Mouse (Mus musculus) hindbrain, embryonic 16.5 days (tissue): ENCODE measurements around the gene Pld3. TPM values are rescaled to one million over a fixed set of nuclear protein-coding genes. Genes with fewer than 3 reads are reported as not detected.

Experiments
- ATAC-seq: fragments of 200-750 bp; cut with Nextera tagmentation; 2 replicates; pipeline ENCODE4 v1.8.0; 2017; ENCODE audit warnings: moderate TSS enrichment, moderate library complexity
- H3K27ac ChIP-seq: fragments of 300-500 bp; sonication (generic); 2 replicates; pipeline ENCODE4 v1.5.1; 2014; ENCODE audit warnings: low read depth, mild to moderate bottlenecking, control low read depth, low read length, moderate library complexity
- H3K27me3 ChIP-seq: fragments of 300-500 bp; sonication (generic); replicated peaks from 2 replicates; pipeline ENCODE4 v1.6.1; 2014; ENCODE audit warnings: low read length; ENCODE audit not compliant: control insufficient read depth, insufficient read depth
- H3K36me3 ChIP-seq: fragments of 300-500 bp; sonication (generic); 2 replicates; pipeline ENCODE4 v1.6.1; 2014; ENCODE audit warnings: mild to moderate bottlenecking, low read length, moderate library complexity, mixed read lengths; ENCODE audit not compliant: control insufficient read depth, insufficient read depth
- H3K4me1 ChIP-seq: fragments of 300-500 bp; sonication (generic); 2 replicates; pipeline ENCODE4 v1.6.1; 2014; ENCODE audit warnings: low read depth, low read length; ENCODE audit not compliant: control insufficient read depth, insufficient read depth
- H3K4me2 ChIP-seq: fragments of 300-500 bp; sonication (generic); 2 replicates; pipeline ENCODE4 v1.6.1; 2014; ENCODE audit warnings: mild to moderate bottlenecking, low read length, control low read depth, moderate library complexity
- H3K4me3 ChIP-seq: fragments of 300-500 bp; sonication (generic); 2 replicates; pipeline ENCODE4 v1.5.1; 2014; ENCODE audit warnings: mild to moderate bottlenecking, low read length, control low read depth, moderate library complexity
- H3K9ac ChIP-seq: fragments of 300-500 bp; sonication (generic); 2 replicates; pipeline ENCODE4 v1.6.1; 2014; ENCODE audit warnings: low read depth, mild to moderate bottlenecking, control low read depth, low read length, moderate library complexity
- H3K9me3 ChIP-seq: fragments of 300-500 bp; sonication (generic); 2 replicates; pipeline ENCODE4 v1.6.1; 2014; ENCODE audit warnings: mild to moderate bottlenecking, low read length, moderate library complexity; ENCODE audit not compliant: control insufficient read depth
- WGBS: fragments of 180-500 bp; shearing (Covaris S2); extraction: QIAGEN DNeasy Blood & Tissue Kit; methylation state at CpG from one replicate; pipeline ENCODE4 v1.1.7; 2014; 5-methylcytosine and 5-hydroxymethylcytosine counted together
- polyA plus RNA-seq: library from polyadenylated mRNA; unstranded; fragments of >200 nt; fragmentation: Nextera tagmentation; extraction: Ambion mirVana; gene quantifications from 2 replicates; pipeline ENCODE4 v1.2.1, GENCODE M21; 2015

Gene Pld3
- polyA plus RNA-seq, 1 experiment from 2014 or later, result 263 TPM

DNA sequence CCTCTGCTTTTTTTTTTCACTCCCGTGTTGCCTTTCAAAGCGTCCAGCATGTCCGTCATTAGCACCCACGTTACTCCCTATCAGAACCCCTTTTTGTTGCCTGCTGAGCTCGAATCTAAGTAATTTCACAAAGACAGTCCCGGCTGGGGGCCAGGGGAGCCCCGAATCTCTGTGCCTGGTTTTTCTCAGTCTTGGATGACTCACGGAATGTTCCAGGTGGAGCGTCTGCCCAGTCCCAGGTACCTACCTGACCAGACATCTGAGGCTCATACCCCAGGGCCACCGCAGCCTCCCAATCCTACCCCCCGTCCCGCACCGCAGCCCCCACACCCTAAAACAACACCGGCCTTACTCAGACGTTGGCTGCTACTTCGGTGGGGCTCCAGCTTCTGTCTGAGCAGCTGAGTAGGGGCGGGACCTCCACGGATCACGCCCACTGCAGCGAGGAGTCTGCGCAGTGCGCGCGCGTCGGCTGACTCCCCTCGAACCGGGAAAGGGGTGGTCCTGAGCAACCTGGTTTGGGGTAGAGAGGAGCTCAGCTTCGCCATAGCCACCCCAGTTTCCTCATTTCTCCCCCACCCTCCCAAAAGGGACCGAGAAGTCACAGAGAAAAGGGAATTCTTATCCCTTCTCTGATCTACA lies 10.5 kb downstream of the Pld3 start:
- peak; percentile 96 for ATAC-seq
- no peak overlapping the region; the same call in 1 of the 2 replicates for H3K27ac ChIP-seq
- no peaks in the 10 kb centered on the region for H3K9me3 ChIP-seq
- peak overlapping the region; percentile 61 for H3K4me3 ChIP-seq
- H3K9ac ChIP-seq, result peak overlapping the region; percentile 71
- H3K4me2 ChIP-seq, result peak overlapping the region; percentile 71
- H3K27me3 ChIP-seq, result no peaks in the 10 kb centered on the region
- H3K4me1 ChIP-seq, result peaks cover 7% of the 10 kb centered on the region
- H3K36me3 ChIP-seq, result peaks cover 7% of the 10 kb centered on the region
- WGBS, result 2% methylated on average over 30 of the region's 30 CpGs

DNA sequence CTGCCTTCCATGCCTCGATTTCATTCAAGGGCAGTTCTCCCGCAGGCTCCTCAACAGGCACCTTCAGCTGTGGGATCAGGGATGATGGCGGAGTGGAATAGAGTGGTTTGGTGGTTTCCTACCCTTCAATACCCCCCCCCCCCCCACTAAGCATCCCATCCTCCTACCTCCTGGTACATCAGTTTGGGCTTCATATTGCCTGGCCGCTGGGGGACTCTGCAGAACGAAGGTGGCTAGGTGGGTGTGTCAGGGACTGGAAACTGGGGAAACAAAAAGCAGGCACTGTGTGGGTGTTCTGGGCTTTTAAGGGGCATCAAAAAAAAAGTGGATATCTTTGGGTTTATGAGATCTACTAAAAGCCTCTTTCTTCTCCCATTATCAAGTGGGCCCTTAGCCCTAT lies 11.1 kb downstream of the Pld3 start:
- 65% methylated on average over 5 of the region's 5 CpGs for whole genome bisulfite sequencing
- H3K4me2 ChIP-seq, result peak overlapping the region; percentile 71
- H3K36me3 ChIP-seq, result peaks cover 13% of the 10 kb centered on the region
- H3K4me3 ChIP-seq, result peak overlapping the region; percentile 61
- no peak overlapping the region for H3K27ac ChIP-seq
- ATAC-seq, result no peak
- no peaks in the 10 kb centered on the region for H3K27me3 ChIP-seq
- H3K9me3 ChIP-seq, result no peaks in the 10 kb centered on the region
- peak overlapping the region; percentile 71 for H3K9ac ChIP-seq
- H3K4me1 ChIP-seq, result peaks cover 7% of the 10 kb centered on the region

DNA sequence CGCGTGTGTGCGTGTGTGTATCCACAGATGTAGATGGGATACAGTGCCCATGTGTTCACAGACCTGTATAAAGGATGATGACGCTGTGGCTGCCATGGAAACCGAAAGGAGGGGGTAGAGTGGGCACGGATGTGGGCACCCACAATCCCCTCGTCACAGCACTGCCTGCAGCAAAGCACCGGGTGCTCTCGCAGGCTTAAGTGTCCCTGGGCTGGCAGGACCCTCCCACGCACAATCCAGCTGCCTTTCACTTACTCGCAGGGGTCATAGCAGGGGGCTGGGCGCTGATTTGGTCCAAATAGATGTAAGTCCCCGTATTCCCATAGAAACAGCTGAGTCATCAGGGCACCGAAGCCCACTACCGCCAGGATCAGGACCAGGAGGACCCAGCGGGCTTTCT lies 11.6 kb downstream of the Pld3 start:
- Histone ChIP-seq H3K27ac (no peak overlapping the region), H3K9ac (peak overlapping the region; percentile 50)

DNA sequence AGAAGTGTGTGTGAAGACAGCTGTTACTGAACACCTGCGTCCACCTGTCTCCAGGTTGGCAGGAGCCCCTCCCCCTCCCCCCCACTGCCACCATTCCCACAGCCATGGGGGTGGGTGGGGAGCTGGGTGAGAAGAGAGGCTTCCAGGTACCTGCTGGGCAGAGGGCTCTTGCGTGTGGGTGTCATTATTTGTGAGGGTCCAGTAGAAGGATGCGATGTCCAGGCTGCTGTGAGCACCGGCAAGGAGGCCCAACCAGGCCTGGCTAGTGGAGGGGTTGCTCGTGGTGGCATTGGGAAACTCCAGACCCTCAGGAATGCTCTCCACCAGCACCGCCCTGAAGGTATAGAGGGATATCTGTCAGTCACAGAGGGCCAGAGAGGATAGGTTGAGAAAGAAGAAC lies 12.1 kb downstream of the Pld3 start:
- Histone ChIP-seq H3K4me2 (no peak overlapping the region), H3K4me1 (peaks cover 7% of the 10 kb centered on the region), H3K9ac (no peak overlapping the region), H3K27me3 (no peaks in the 10 kb centered on the region), H3K4me3 (no peak overlapping the region), H3K27ac (no peak overlapping the region), H3K9me3 (no peaks in the 10 kb centered on the region), H3K36me3 (peaks cover 23% of the 10 kb centered on the region)
- WGBS, result 88% methylated on average over 6 of the region's 6 CpGs
- ATAC-seq, result no peak

More for the DNA sequence above, 11.6 kb downstream of the Pld3 start:
- no peaks in the 10 kb centered on the region for H3K27me3 ChIP-seq
- WGBS, result 57% methylated on average over 16 of the region's 16 CpGs
- H3K4me2 ChIP-seq, result peak overlapping the region; percentile 71
- H3K9me3 ChIP-seq, result no peaks in the 10 kb centered on the region
- peaks cover 18% of the 10 kb centered on the region for H3K36me3 ChIP-seq
- peak overlapping the region; percentile 61 for H3K4me3 ChIP-seq
- ATAC-seq, result peak; percentile 66
- H3K4me1 ChIP-seq, result peaks cover 7% of the 10 kb centered on the region

DNA sequence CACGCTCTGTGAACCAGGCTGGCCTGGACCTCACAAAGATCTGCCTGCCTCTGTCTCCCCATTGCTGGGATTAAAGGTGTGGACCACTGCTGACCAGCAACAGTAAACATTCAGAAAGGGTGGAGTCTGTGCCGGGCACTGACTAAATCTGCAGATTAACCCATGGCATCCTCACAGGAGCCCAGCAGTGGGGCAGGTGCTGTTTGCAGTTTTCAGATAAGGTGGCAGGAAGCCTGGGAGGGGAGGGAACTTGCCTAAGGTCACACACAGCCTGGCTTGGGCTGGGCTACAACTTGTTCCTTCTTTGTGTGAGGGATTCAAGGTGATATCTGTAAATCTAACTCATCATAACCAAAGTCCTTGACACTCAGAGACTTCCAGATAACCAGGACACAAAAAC lies 12.5 kb downstream of the Pld3 start:
- Histone ChIP-seq H3K9me3 (no peaks in the 10 kb centered on the region), H3K27me3 (no peaks in the 10 kb centered on the region), H3K4me2 (no peak overlapping the region), H3K36me3 (peaks cover 27% of the 10 kb centered on the region), H3K4me3 (no peak overlapping the region), H3K27ac (no peak overlapping the region), H3K4me1 (peaks cover 7% of the 10 kb centered on the region), H3K9ac (no peak overlapping the region)
- WGBS, result 89% methylated on average over 2 of the region's 2 CpGs
- no peak for ATAC-seq

DNA sequence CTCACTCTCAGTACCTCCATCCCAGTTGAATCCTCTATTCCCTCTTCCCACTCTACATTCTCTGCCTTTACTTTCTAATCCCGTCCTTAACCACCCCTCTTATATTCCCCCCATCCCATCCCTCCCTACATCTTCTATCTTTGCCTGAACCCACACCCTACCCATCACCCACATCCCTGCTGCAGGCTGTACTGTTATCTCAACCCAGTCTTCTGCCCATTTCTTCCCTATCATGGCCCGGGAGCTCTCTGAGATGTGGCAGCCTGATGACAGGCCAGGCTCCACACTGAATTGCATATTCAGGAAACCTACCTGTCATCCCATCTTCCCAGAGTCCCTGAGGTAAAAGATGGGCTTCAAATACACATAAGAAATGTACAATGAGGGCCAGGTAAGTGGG lies 14.2 kb downstream of the Pld3 start:
- peaks cover 7% of the 10 kb centered on the region for H3K4me1 ChIP-seq
- no peaks in the 10 kb centered on the region for H3K9me3 ChIP-seq
- H3K27me3 ChIP-seq, result no peaks in the 10 kb centered on the region
- no peak overlapping the region for H3K27ac ChIP-seq
- WGBS, result 94% methylated on average over 2 of the region's 2 CpGs
- no peak overlapping the region for H3K4me2 ChIP-seq
- ATAC-seq, result no peak
- H3K4me3 ChIP-seq, result no peak overlapping the region
- H3K36me3 ChIP-seq, result peaks cover 32% of the 10 kb centered on the region
- H3K9ac ChIP-seq, result no peak overlapping the region

DNA sequence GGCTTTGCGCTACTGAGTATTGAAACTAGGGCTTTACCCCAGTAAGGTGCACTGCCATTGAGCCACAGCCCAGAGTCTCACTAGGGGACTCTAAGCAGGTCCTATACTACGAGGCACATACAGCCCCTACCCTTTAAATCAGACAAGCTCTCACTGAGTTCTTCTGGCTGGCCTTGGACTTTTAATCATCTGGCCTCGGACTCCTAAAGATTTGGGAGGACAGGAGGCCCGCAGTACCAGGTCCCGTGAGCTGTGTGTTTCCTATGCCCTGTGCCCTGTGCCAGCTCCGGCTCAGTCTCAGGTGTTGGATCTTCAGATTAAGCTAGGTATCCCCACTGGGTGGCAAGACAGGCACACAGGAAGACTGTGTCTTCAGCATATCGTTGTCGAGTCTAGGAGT lies 15.0 kb downstream of the Pld3 start:
- ATAC-seq, result no peak
- Histone ChIP-seq H3K27ac (no peak overlapping the region), H3K36me3 (peaks cover 35% of the 10 kb centered on the region), H3K9me3 (no peaks in the 10 kb centered on the region), H3K4me3 (no peak overlapping the region), H3K9ac (no peak overlapping the region), H3K27me3 (no peaks in the 10 kb centered on the region), H3K4me1 (peaks cover 7% of the 10 kb centered on the region), H3K4me2 (no peak overlapping the region)
- WGBS, result 95% methylated on average over 8 of the region's 8 CpGs

DNA sequence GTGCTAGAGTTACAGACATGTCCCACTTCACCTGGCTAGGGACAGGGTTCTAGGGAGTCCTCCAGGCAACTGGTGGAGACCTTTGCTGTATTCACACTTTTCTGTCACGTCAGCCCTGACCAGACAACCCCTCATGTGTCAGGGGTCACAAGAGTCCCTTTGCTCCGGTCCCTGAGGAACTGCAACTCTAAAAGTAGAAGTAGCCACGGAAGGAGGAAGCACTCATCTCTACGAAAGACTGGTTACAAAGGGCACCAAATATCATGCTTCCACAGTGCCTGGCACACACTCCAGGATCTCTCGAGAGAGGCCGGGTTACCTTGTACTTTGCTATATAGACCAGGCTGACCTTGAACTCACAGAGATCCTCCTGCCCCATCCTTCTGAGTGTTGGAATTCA lies 16.4 kb downstream of the Pld3 start:
- H3K27ac ChIP-seq, result no peak overlapping the region
- H3K9ac ChIP-seq, result no peak overlapping the region
- peaks cover 4% of the 10 kb centered on the region for H3K4me1 ChIP-seq
- no peak overlapping the region for H3K4me3 ChIP-seq
- no peak for ATAC-seq
- H3K36me3 ChIP-seq, result peaks cover 40% of the 10 kb centered on the region
- no peaks in the 10 kb centered on the region for H3K9me3 ChIP-seq
- WGBS, result 93% methylated on average over 6 of the region's 6 CpGs
- H3K4me2 ChIP-seq, result no peak overlapping the region
- H3K27me3 ChIP-seq, result no peaks in the 10 kb centered on the region

DNA sequence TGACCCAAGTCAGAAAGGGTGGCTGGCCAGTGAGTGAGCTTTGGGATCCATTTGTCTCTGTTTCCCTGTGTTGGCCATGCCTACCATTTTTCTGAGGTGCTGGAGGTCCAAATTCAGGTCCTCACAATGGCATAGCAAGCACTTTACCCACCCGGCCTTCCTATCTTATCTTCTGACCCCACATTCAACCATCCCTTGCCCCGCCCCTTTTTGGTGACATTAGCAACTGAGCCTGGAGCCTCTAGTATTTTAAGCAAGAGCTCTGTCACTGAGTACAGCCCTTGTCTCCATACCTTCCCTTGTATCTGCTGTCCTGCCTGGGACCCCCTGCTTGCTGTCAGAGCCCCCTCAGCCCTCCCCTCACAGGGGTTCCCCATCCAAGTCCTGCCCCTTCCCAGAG lies 17.6 kb downstream of the Pld3 start:
- H3K4me2 ChIP-seq, result no peak overlapping the region
- H3K9ac ChIP-seq, result no peak overlapping the region
- no peak overlapping the region for H3K4me3 ChIP-seq
- H3K36me3 ChIP-seq, result peaks cover 40% of the 10 kb centered on the region
- H3K27ac ChIP-seq, result no peak overlapping the region
- no peak for ATAC-seq
- 91% methylated on average over 2 of the region's 2 CpGs for WGBS
- H3K4me1 ChIP-seq, result no peaks in the 10 kb centered on the region
- H3K9me3 ChIP-seq, result no peaks in the 10 kb centered on the region
- H3K27me3 ChIP-seq, result no peaks in the 10 kb centered on the region
